Mouse (Mus musculus) MEL (cell line): ENCODE data around the gene Ces2b.

Experiments used
- CTCF ChIP-seq, 3 experiments: IDR thresholded peaks in 2 of 3; conservative IDR thresholded peaks in 1 of 3; 2 replicates each; pipeline ENCODE4 v1.5.1; 2011 to 2012; ENCODE audit warnings: low read length in 3 of 3, low read depth in 2 of 3, mild to moderate bottlenecking in 2 of 3, improper control_type of control experiment in 1 of 3, inconsistent platforms in 1 of 3, mixed read lengths in 1 of 3, moderate library complexity in 1 of 3; ENCODE audit not compliant: control insufficient read depth in 1 of 3, insufficient read depth in 1 of 3, poor library complexity in 1 of 3, severe bottlenecking in 1 of 3
- EP300 ChIP-seq, 2 experiments: IDR thresholded peaks; 2 replicates each; pipeline ENCODE4 v1.6.1; 2011; ENCODE audit warnings: improper control_type of control experiment in 2 of 2, low read length in 2 of 2, low read depth in 1 of 2, mild to moderate bottlenecking in 1 of 2
- GATA1 ChIP-seq: IDR thresholded peaks from 2 replicates; pipeline ENCODE4 v1.6.1; 2011; ENCODE audit warnings: low read depth, low read length, improper control_type of control experiment
- POLR2A ChIP-seq, 2 experiments: IDR thresholded peaks; 2 replicates each; pipeline ENCODE4 v1.6.1; 2011 to 2012; ENCODE audit warnings: low read length in 2 of 2, mild to moderate bottlenecking in 2 of 2, control low read depth in 1 of 2, improper control_type of control experiment in 1 of 2, low read depth in 1 of 2, moderate library complexity in 1 of 2; ENCODE audit not compliant: control insufficient read depth in 1 of 2, insufficient read depth in 1 of 2, poor library complexity in 1 of 2

- TF ChIP-seq POLR2A (IDR thresholded peaks at IDR 0.05; ENCODE audit: control insufficient read depth in 1 of 2, insufficient read depth in 1 of 2, low read depth in 1 of 2, low read length in 2 of 2, poor library complexity in 1 of 2) (no peak), CTCF (IDR thresholded peaks at IDR 0.05 in 2 of 3, conservative IDR thresholded peaks at IDR 0.05 in 1 of 3; ENCODE audit: control insufficient read depth in 1 of 3, insufficient read depth in 1 of 3, low read depth in 2 of 3, low read length in 3 of 3, poor library complexity in 1 of 3, severe bottlenecking in 1 of 3) (no peak), EP300 (IDR thresholded peaks at IDR 0.05; ENCODE audit: low read depth in 1 of 2, low read length in 2 of 2) (no peak), GATA1 (no peak)
Observed at GRCm38 (mm10) chr8:104799385-104799784, 32.0 kb upstream of the Ces2b start.
